Mouse (Mus musculus): ENCODE data around the gene Gm9821.

GRCm38 (mm10) chr2:91920130-91920529 lies 25.4 kb upstream of the Gm9821 start:
- TF ChIP-seq CTCF (IDR thresholded peaks at IDR 0.05 in 2 of 3, conservative IDR thresholded peaks at IDR 0.05 in 1 of 3; ENCODE audit: control insufficient read depth in 1 of 3, insufficient read depth in 1 of 3, low read depth in 2 of 3, low read length in 3 of 3, poor library complexity in 1 of 3, severe bottlenecking in 1 of 3) (no peak), POLR2A (IDR thresholded peaks at IDR 0.05; ENCODE audit: control insufficient read depth in 1 of 2, insufficient read depth in 1 of 2, low read depth in 1 of 2, low read length in 2 of 2, poor library complexity in 1 of 2) (no peak), RAD21 (IDR thresholded peaks at IDR 0.05; ENCODE audit: low read depth, low read length) (no peak), TCF12 (IDR thresholded peaks at IDR 0.05; ENCODE audit: low read depth, low read length) (no peak), USF2 (IDR thresholded peaks at IDR 0.05; ENCODE audit: borderline replicate concordance in 1 of 2, insufficient read depth in 1 of 2, low read depth in 1 of 2, low read length in 2 of 2) (no peak), CHD2 (IDR thresholded peaks at IDR 0.05; ENCODE audit: low read length) (no peak), SIN3A (IDR thresholded peaks at IDR 0.05; ENCODE audit: low read length) (0 out of 2 replicates have a peak, but pooled peaks have one; percentile 31), TBP (IDR thresholded peaks at IDR 0.05; ENCODE audit: low read depth, low read length) (no peak), USF1 (IDR thresholded peaks at IDR 0.05; ENCODE audit: low read depth, low read length) (peak; percentile 52), GATA1 (IDR thresholded peaks at IDR 0.05; ENCODE audit: low read depth, low read length) (no peak)

Data from MEL (cell line).